Mouse (Mus musculus): ENCODE results near the gene Smarcd3. TPM values are rescaled to one million over a fixed set of nuclear protein-coding genes. Genes with fewer than 3 reads are reported as not detected.

Smarcd3 gene
- total RNA-seq, 2 experiments from 2014 or later: not detected

GRCm38 (mm10) chr5:24622386-24623040 lies 1.7 kb downstream of the Smarcd3 start:
- ATAC-seq (replicated peaks; ENCODE audit: low FRiP score, poor library complexity, severe bottlenecking): no peak

GRCm38 (mm10) chr5:24620626-24621025 lies 3.6 kb downstream of the Smarcd3 start:
- no peak for ATAC-seq (replicated peaks; ENCODE audit: low FRiP score, poor library complexity, severe bottlenecking)

GRCm38 (mm10) chr5:24620116-24620515 lies 4.1 kb downstream of the Smarcd3 start:
- ATAC-seq (replicated peaks; ENCODE audit: low FRiP score, poor library complexity, severe bottlenecking): no peak

GRCm38 (mm10) chr5:24618921-24619320 lies 5.3 kb downstream of the Smarcd3 start:
- no peak for ATAC-seq (replicated peaks; ENCODE audit: low FRiP score, poor library complexity, severe bottlenecking)

GRCm38 (mm10) chr5:24615097-24615496 lies 9.1 kb downstream of the Smarcd3 start:
- no peak for ATAC-seq (replicated peaks; ENCODE audit: low FRiP score, poor library complexity, severe bottlenecking)

- 0 out of 2 replicates have a peak, but pooled peaks have one; percentile 26 for ATAC-seq (replicated peaks; ENCODE audit: low FRiP score, poor library complexity, severe bottlenecking)
These were observed 11.9 kb downstream of the Smarcd3 start for GRCm38 (mm10) chr5:24612302-24612649.

- no peak for ATAC-seq (replicated peaks; ENCODE audit: low FRiP score, poor library complexity, severe bottlenecking)
These were observed 12.6 kb downstream of the Smarcd3 start for GRCm38 (mm10) chr5:24611366-24612301.

GRCm38 (mm10) chr5:24609388-24609787 lies 14.8 kb downstream of the Smarcd3 start:
- ATAC-seq (replicated peaks; ENCODE audit: low FRiP score, poor library complexity, severe bottlenecking): no peak

GRCm38 (mm10) chr5:24605980-24606665 lies 18.1 kb downstream of the Smarcd3 start:
- no peak for ATAC-seq (replicated peaks; ENCODE audit: low FRiP score, poor library complexity, severe bottlenecking)

- no peak for ATAC-seq (replicated peaks; ENCODE audit: low FRiP score, poor library complexity, severe bottlenecking)
These were observed 18.8 kb downstream of the Smarcd3 start for GRCm38 (mm10) chr5:24605321-24605979.

- no peak for ATAC-seq (replicated peaks; ENCODE audit: low FRiP score, poor library complexity, severe bottlenecking)
These were observed 19.5 kb downstream of the Smarcd3 start for GRCm38 (mm10) chr5:24604656-24605100.

GRCm38 (mm10) chr5:24604080-24604655 lies 20.0 kb downstream of the Smarcd3 start:
- ATAC-seq (replicated peaks; ENCODE audit: low FRiP score, poor library complexity, severe bottlenecking): no peak

- no peak for ATAC-seq (replicated peaks; ENCODE audit: low FRiP score, poor library complexity, severe bottlenecking)
These were observed 20.7 kb downstream of the Smarcd3 start for GRCm38 (mm10) chr5:24603431-24604010.

GRCm38 (mm10) chr5:24602751-24603343 lies 21.4 kb downstream of the Smarcd3 start:
- no peak for ATAC-seq (replicated peaks; ENCODE audit: low FRiP score, poor library complexity, severe bottlenecking)

- no peak for ATAC-seq (replicated peaks; ENCODE audit: low FRiP score, poor library complexity, severe bottlenecking)
These were observed 22.1 kb downstream of the Smarcd3 start for GRCm38 (mm10) chr5:24601911-24602750.

GRCm38 (mm10) chr5:24601071-24601835 lies 23.0 kb downstream of the Smarcd3 start:
- no peak for ATAC-seq (replicated peaks; ENCODE audit: low FRiP score, poor library complexity, severe bottlenecking)

- ATAC-seq (replicated peaks; ENCODE audit: low FRiP score, poor library complexity, severe bottlenecking): no peak
These were observed 24.0 kb downstream of the Smarcd3 start for GRCm38 (mm10) chr5:24600236-24600635.

Data from erythroblast, adult 5-6 weeks (primary cell).